Mouse (Mus musculus) gastrocnemius, adult 8-10 months (tissue): ENCODE measurements at regions not wholly inside any gene's neighbourhood (a gene's known extent, or its start where the extent isn't known, plus 50 kb on each side); places are given as distances from the start of the nearest gene placed in this dataset.

Experiments
- DNase-seq, 2 experiments: peaks; one replicate each; pipeline ENCODE4 v3.0.0; 2022; ENCODE audit warnings: low spot score in 2 of 2

DNA sequence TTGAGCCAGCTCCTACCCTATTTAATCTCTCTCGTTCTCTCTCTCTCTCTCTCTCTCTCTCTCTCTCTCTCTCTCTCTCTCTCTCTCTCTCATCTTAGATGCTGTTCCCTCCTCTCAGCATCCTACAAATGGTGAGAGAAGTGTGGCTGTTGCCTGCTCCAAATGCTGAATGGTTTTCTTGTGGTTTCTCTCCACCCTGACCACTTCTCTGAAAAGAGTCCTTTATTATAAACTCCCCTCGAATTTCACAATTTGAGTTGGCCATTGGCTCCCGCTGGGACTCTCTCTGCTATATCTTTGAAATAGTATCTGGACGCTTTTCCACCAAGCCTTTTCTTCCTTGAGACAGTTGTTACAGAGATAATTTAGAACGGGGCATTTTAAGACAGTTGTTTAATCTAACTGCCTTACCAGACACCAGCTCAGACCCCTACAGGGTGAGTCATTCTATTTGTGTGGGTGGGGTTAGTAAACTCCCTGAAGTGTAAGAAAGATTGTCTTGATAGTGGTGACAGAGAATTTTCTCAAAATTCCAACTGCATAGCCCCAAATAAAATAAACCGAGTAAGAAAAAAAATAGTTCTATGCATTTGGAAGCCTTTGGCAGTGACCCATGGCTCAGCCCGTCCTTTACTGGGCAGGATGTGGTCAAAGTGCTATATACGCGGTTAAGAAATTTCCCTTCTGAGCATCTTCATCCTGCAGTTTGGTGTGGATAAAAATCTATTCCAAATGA, 58.7 kb upstream of the Ado start:
- DNase-seq = no peak

DNA sequence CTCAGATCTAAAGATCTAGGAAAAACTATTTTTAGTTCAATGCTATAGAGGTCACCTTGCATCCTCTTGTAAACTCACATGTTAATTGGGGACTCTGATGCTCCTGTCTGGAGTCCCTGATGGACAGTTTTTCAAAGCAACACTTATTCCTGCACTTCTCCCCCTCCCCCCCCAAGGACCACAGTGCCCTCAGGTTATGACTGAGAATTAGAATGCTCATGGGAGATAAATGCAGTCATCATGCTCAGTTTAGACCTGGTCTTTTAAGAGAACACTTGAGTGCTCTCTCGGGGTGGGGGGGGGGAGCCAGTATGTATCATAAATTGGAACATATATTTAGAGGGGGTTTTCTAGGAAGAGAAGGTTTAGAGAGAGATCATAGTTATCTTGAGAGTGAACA, 58.0 kb upstream of the Ado start:
- DNase-seq = no peak

DNA sequence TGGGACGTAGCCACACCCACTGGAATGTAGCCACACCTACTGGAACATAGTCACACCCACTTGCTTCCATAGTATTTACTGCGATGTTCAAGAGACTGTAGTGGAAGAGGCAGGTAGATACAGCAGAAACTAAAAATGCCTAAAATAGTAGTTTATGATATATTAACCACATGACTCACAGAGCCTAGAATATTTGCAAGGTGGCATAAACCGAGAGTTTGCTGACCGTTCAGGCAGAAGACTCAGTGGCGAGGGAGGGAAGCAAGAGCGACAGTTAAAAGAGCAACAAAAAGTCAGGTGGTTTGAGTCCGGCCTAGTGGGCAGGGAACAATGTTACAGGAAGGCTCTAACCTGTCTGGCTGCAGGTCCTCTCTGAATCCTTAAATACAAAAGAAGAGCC, 50.6 kb upstream of the Ado start:
- no peak for DNase-seq

DNA sequence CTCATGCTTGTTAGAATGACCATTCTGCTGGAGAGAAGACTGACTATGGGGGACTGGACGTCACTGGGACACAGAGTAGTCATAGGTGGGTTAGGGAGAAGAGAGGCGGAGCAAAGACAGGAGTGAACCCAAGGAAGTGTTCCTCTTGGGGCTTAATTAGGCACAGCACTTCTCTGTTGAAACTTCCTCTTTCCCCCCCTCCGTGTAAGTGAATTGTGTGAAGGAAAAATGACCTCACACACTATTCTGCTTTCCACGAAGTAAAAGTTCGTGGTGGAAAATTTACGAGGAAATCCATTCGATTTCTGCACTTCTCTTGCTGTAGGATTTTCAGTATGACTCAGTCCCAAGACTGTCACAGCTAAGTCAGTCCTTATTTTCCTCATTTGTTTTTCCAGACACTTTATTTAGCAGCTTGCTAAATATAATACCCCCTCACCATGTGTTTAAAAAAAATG, 49.9 kb upstream of the Ado start:
- DNase-seq = no peak
